Mouse (Mus musculus) leukemia stem cell, adult 10-12 weeks (primary cell): Measurements from ENCODE around the gene Gm10260. TPM values are rescaled to one million over a fixed set of nuclear protein-coding genes. Genes with fewer than 3 reads are reported as not detected.

ENCODE experiments used
- polyA plus RNA-seq: library from polyadenylated mRNA; stranded (reverse); fragments of >175 nt; gene quantifications from 2 replicates; pipeline ENCODE4 v1.2.3, GENCODE M21; 2012; ENCODE audit warnings: low replicate concordance

The Gm10260 gene
- 276 and 1,603 TPM in 2 replicates for polyA plus RNA-seq

DNA sequence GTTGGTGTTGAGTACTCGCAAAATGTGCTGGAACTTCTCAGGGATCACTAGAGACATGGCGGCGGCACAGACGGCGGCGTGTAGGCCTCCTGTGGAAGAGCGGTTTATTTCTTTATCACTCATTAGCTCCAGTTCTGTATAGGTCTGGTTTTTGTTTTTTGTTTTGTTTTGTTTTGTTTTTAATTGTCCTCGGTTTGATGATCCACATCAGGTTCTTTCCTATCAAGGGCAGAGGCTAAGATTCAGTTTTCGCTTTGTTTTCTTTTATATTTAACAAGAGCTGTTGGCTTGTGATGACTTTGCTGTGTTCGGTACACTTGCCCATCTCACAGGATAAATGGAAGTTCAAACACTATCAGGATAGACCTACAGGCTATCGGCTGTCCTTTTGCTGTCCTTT is at the start of gene Gm10260:
TSS of gene Gm10260 (minus strand) at position 101 of the 400 bp plus-strand sequence.

